Mouse (Mus musculus) liver, embryonic 13.5 days (tissue): ENCODE measurements around the gene Ablim2. TPM values are rescaled to one million over a fixed set of nuclear protein-coding genes. Genes with fewer than 3 reads are reported as not detected.

Source experiments
- ATAC-seq: fragments of 200-750 bp; cut with Nextera tagmentation; 2 replicates; pipeline ENCODE4 v1.8.0; 2017; ENCODE audit warnings: low read depth, mild to moderate bottlenecking, moderate number of reproducible peaks, moderate library complexity
- DNase-seq: peaks from one replicate; pipeline ENCODE4 v3.0.0; 2022
- H3K27ac ChIP-seq: fragments of 300-500 bp; sonication (generic); 2 replicates; pipeline ENCODE4 v1.5.1; 2015; ENCODE audit warnings: moderate library complexity, mild to moderate bottlenecking, inconsistent platforms
- H3K27me3 ChIP-seq: fragments of 300-500 bp; sonication (generic); 2 replicates; pipeline ENCODE4 v1.6.1; 2015; ENCODE audit warnings: mild to moderate bottlenecking, inconsistent platforms
- H3K36me3 ChIP-seq: fragments of 300-500 bp; sonication (generic); 2 replicates; pipeline ENCODE4 v1.6.1; 2015; ENCODE audit warnings: mild to moderate bottlenecking, inconsistent platforms
- H3K4me1 ChIP-seq: fragments of 300-500 bp; sonication (generic); replicated peaks from 2 replicates; pipeline ENCODE4 v1.6.1; 2015; ENCODE audit warnings: inconsistent platforms
- H3K4me2 ChIP-seq: fragments of 300-500 bp; sonication (generic); 2 replicates; pipeline ENCODE4 v1.6.1; 2015; ENCODE audit warnings: inconsistent platforms, mild to moderate bottlenecking, moderate library complexity
- H3K4me3 ChIP-seq: fragments of 300-500 bp; sonication (generic); replicated peaks from 2 replicates; pipeline ENCODE4 v1.5.1; 2015; ENCODE audit warnings: mild to moderate bottlenecking, inconsistent platforms
- H3K9ac ChIP-seq: fragments of 300-500 bp; sonication (generic); 2 replicates; pipeline ENCODE4 v1.6.1; 2015; ENCODE audit warnings: mild to moderate bottlenecking, inconsistent platforms
- H3K9me3 ChIP-seq: fragments of 300-500 bp; sonication (generic); replicated peaks from 2 replicates; pipeline ENCODE4 v1.6.1; 2016; ENCODE audit warnings: inconsistent platforms
- WGBS: fragments of 180-500 bp; shearing (Covaris S2); methylation state at CpG from one replicate; pipeline ENCODE4 v1.1.7; 2015; ENCODE audit not compliant: insufficient replicate concordance; 5-methylcytosine and 5-hydroxymethylcytosine counted together
- polyA plus RNA-seq: library from polyadenylated mRNA; unstranded; fragments of >200 nt; fragmentation: Nextera tagmentation; extraction: Ambion mirVana; gene quantifications from 2 replicates; pipeline ENCODE4 v1.2.1, GENCODE M21; 2015

Gene Ablim2
- polyA plus RNA-seq, 1 experiment from 2014 or later, result 0.18 TPM

DNA sequence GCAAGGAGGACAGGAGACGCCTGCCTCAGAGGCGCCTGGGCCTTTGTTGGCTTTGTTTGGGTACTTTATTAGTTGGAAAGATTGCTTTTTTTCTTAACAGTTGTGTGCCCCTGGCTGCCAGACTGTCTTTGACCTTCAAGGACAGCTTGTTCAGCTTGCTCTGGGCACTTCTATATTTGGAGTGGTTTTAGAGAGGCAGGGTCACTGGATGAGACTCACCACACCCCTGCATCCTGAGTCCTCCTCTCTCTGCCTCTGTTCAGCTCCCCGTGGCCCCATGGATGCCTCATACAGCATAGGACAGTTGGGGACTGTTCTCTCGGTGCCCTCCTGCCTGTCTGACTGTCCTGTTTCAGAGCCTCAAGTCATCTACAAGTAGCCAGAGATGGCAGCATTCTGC is 37.3 kb downstream of the Ablim2 start:
- ATAC-seq (no peak), DNase-seq (no peak)
- Histone ChIP-seq H3K9me3 (no peaks in the 10 kb centered on the region), H3K4me3 (no peak overlapping the region), H3K4me1 (peaks cover 14% of the 10 kb centered on the region), H3K4me2 (no peak overlapping the region), H3K9ac (no peak overlapping the region), H3K36me3 (no peaks in the 10 kb centered on the region), H3K27me3 (no peaks in the 10 kb centered on the region), H3K27ac (no peak overlapping the region)
- 57% methylated on average over 4 of the region's 4 CpGs for WGBS

DNA sequence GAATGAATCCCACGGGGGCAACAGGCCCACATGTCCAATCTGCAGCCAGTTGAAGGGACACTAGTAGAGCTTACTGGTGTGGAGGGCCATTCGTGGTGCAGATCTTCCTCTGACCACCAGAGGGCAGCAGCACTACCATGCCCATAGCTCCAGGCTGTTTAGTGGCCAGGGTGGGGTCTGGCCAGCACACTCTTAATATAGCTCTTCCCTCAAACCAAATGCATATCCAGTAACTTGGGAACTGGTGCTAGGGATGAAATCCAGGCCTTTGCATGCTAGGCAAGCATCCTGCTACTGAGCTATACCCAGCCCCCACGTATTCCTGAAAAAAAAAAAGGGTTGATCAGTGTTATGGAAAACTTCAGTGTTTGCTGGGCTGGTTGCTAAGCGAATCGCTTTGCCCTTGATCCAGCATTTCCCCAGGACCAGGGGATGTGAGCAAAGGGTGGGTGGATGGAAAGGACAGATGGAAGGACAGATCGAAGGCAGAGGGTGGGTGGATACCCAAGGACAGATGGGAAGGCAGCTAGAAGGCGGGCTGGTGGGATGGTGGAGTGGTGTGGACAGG is 37.9 kb downstream of the Ablim2 start:
- no peaks in the 10 kb centered on the region for H3K9me3 ChIP-seq
- DNase-seq (peak; percentile 12), ATAC-seq (no peak)
- H3K4me1 ChIP-seq, result peaks cover 7% of the 10 kb centered on the region
- no peak overlapping the region for H3K27ac ChIP-seq
- H3K36me3 ChIP-seq, result no peaks in the 10 kb centered on the region
- no peaks in the 10 kb centered on the region for H3K27me3 ChIP-seq
- WGBS, result 47% methylated on average over 7 of the region's 7 CpGs
- H3K9ac ChIP-seq, result no peak overlapping the region
- no peak overlapping the region for H3K4me2 ChIP-seq
- no peak overlapping the region for H3K4me3 ChIP-seq

DNA sequence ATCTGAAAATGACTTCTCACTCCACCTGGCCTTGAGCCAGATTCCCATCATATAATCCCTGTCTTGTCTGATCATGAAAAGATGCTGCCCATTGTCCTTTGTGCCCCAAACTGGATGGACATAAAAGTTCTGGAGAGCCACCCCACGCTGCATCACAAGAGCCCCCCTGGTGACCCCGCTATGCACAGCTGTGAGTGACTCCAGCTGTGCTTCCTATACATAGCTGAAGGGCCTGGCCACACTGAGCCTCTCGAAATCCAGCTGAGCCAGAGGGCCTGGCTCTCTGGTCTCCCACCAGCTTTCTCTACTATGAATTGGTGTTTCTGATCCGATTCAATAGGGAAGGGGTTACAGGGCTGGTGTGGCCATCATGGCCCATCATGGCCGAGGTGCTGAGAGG is 38.5 kb downstream of the Ablim2 start:
- H3K4me2 ChIP-seq, result no peak overlapping the region
- peaks cover 2% of the 10 kb centered on the region; the same call in 1 of the 2 replicates for H3K4me1 ChIP-seq
- H3K9me3 ChIP-seq, result no peaks in the 10 kb centered on the region
- H3K36me3 ChIP-seq, result no peaks in the 10 kb centered on the region
- DNase-seq (no peak), ATAC-seq (no peak)
- H3K27ac ChIP-seq, result no peak overlapping the region
- no peak overlapping the region for H3K9ac ChIP-seq
- H3K4me3 ChIP-seq, result no peak overlapping the region
- 47% methylated on average over 5 of the region's 5 CpGs for WGBS
- H3K27me3 ChIP-seq, result no peaks in the 10 kb centered on the region

DNA sequence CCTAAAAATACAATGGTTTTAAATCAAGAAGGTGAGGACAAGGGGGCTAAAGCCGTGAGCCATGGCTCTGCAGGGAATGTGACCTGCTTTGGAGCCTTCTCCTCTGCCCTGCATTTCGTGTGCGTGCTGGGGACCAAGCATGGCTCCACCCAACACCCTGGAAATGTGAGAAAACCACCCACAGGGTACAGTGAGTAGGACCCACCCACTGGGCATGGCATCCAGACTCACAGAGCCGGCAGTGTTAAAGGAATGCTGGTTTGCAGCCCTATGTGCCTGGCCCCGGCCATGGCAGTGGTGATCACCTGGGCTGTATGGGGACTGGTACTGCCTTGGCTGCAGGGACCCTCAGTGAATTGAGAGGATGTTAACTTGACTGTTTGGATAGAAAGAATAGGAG is 41.4 kb downstream of the Ablim2 start:
- Histone ChIP-seq H3K27me3 (no peaks in the 10 kb centered on the region), H3K4me2 (no peak overlapping the region), H3K4me1 (no peaks in the 10 kb centered on the region), H3K4me3 (no peak overlapping the region), H3K36me3 (no peaks in the 10 kb centered on the region), H3K27ac (no peak overlapping the region), H3K9me3 (no peaks in the 10 kb centered on the region), H3K9ac (no peak overlapping the region)
- DNase-seq, result no peak
- no peak for ATAC-seq
- 27% methylated on average over 5 of the region's 5 CpGs for WGBS

DNA sequence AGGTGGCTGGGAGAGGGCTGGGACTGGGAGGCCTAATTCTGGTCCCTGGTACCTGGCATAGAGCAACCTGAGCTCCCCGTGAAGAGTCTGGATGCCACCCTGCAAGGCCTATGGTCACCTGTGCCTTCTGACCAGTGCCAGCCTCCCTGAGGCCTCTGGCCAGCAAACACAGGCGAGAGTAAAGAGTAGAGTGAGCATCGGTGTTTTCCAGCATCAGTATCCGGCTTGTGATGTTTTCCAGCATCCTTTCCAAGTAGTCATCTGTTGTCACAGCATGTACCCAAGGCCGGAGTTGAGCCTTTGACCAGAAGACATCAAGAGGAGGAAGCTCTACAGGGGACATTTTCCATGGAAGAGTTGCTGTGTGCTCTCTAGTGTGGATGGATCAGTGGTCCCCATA is 45.7 kb downstream of the Ablim2 start:
- Histone ChIP-seq H3K4me3 (no peak overlapping the region), H3K9me3 (no peaks in the 10 kb centered on the region), H3K4me1 (no peaks in the 10 kb centered on the region), H3K9ac (no peak overlapping the region), H3K36me3 (no peaks in the 10 kb centered on the region), H3K27ac (no peak overlapping the region), H3K27me3 (no peaks in the 10 kb centered on the region), H3K4me2 (no peak overlapping the region)
- no peak for DNase-seq
- WGBS, result 61% methylated on average over 5 of the region's 5 CpGs
- no peak for ATAC-seq

DNA sequence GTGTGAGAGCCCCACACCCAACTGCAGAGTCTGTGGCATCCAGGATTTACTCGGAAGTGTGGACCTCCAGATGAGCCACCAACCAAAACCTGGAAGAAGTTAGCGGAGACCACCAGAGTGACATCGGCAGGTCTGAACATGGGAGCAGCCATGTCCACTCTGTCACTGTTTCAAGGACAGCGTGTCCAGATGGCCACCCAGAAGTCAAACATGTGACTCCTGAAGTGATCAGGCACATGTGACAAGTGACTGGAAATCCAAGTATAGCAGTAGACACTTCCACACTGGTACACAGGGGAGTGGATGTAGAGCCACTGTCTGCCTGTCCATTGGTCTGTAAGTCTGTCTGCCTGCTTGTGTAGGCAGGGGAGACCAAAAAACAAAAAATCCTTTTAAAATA is 47.0 kb downstream of the Ablim2 start:
- Histone ChIP-seq H3K27me3 (no peaks in the 10 kb centered on the region), H3K9me3 (no peaks in the 10 kb centered on the region), H3K4me3 (no peak overlapping the region), H3K9ac (no peak overlapping the region), H3K36me3 (no peaks in the 10 kb centered on the region), H3K4me2 (no peak overlapping the region), H3K4me1 (no peaks in the 10 kb centered on the region), H3K27ac (no peak overlapping the region)
- 81% methylated on average over 4 of the region's 4 CpGs for WGBS
- ATAC-seq (no peak), DNase-seq (no peak)

DNA sequence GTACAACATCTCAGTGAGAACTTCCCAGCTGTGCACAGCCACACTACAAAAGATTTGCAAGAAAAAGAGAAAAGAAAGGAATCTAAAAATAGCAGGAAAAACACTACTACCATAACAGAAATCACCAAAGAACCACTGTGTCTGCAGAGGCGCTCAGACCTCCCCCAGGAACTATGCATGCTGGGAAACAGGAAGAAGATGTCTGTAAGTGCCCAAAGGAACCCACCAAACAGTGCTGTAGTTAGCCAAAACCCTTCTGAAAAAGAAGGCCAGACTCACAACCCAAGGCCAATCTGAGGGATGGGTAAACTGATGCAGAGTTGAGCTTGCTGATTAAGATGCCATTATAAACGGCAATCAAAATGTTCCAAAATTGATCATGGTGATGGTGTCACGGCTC is 47.5 kb downstream of the Ablim2 start:
- no peak for DNase-seq
- ATAC-seq, result no peak
- Histone ChIP-seq H3K9me3 (no peaks in the 10 kb centered on the region), H3K4me3 (no peak overlapping the region), H3K27ac (no peak overlapping the region), H3K36me3 (no peaks in the 10 kb centered on the region), H3K9ac (no peak overlapping the region), H3K4me1 (no peaks in the 10 kb centered on the region), H3K27me3 (no peaks in the 10 kb centered on the region), H3K4me2 (no peak overlapping the region)
- 64% methylated on average over 3 of the region's 3 CpGs for WGBS

DNA sequence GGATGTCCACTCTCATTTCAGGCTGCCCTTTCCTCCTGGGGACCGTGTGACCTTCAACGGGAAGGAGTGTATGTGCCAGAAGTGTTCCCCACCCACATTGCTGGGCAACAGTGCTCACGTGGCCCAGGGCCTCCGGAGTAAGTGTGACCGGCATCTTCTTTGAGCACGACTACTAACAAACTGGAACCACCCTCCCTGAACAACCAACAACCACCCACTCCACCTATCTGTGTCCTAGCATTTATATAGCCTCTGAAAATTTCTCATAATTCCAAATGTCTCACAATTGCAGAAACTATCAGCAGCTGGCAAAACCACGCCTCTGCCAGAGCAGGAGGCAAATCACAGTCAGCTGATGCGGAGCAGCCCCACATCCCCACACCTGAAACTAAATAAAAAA is 49.3 kb downstream of the Ablim2 start:
- Histone ChIP-seq H3K4me1 (no peaks in the 10 kb centered on the region), H3K4me2 (no peak overlapping the region), H3K4me3 (no peak overlapping the region), H3K36me3 (no peaks in the 10 kb centered on the region), H3K27me3 (0 out of 2 replicates have a peak, but pooled peaks cover 2% of the 10 kb centered on the region), H3K9ac (no peak overlapping the region), H3K9me3 (no peaks in the 10 kb centered on the region), H3K27ac (no peak overlapping the region)
- ATAC-seq (no peak), DNase-seq (no peak)
- 69% methylated on average over 8 of the region's 8 CpGs for WGBS

DNA sequence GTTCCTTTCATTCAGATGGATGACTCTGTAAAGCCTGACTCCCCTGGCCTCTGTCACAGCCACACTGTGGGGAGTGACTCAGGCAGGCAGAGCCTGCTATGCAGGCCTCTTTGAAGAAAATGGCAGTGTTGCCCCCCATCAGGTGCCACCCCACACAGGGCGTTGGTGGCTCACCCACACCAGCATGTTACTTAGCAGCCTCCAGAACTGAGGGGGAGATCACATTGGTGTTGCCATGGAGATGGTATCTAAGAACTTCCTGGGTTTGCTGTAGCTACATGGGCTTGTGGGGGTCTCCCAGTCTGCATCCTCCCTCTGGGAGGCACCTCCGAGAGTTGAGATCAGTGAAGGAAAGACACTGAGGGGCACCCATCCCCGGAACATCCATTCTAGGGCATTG is 52.8 kb downstream of the Ablim2 start:
- H3K4me3 ChIP-seq, result no peak overlapping the region
- H3K9me3 ChIP-seq, result no peaks in the 10 kb centered on the region
- no peaks in the 10 kb centered on the region for H3K4me1 ChIP-seq
- H3K9ac ChIP-seq, result no peak overlapping the region
- no peak overlapping the region for H3K27ac ChIP-seq
- DNase-seq (no peak), ATAC-seq (no peak)
- H3K36me3 ChIP-seq, result no peaks in the 10 kb centered on the region
- WGBS, result 37% methylated on average over 3 of the region's 3 CpGs
- 0 out of 2 replicates have a peak, but pooled peaks cover 4% of the 10 kb centered on the region for H3K27me3 ChIP-seq
- no peak overlapping the region for H3K4me2 ChIP-seq

DNA sequence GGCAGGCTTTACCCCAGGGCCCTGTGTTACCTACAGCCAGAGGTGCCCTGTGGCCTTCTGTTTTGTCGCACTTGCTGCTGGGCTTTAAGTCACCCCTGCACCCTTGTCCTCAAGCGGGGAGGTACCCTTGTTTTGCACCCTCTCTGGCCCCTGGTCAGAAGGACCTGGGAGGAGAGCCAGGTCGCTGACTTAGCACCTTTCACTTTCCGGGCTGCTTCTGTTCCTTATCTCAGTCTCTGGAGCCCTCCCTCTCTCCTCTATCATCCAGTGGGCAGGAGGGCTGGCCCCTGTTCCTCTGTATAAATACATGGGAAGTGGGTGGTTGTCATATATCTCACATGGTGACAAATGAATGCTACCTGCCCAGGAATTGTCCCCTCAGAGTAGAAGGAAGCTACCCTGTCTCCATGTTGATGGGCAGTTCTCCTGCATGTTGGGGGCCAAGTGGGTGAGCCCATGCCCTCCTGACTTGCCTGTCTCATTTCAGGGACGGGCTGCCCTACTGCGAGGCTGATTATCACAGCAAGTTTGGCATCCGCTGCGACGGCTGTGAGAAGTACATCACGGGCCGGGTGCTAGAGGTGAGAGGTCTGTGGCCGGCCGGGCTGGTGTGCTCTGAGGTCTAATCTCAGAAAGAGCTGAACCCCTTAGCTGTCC is 54.1 kb downstream of the Ablim2 start:
- no peaks in the 10 kb centered on the region for H3K36me3 ChIP-seq
- H3K4me2 ChIP-seq, result no peak overlapping the region
- H3K27ac ChIP-seq, result no peak overlapping the region
- ATAC-seq, result no peak
- 0 out of 2 replicates have a peak, but pooled peaks cover 4% of the 10 kb centered on the region for H3K27me3 ChIP-seq
- no peaks in the 10 kb centered on the region for H3K4me1 ChIP-seq
- DNase-seq, result no peak
- 61% methylated on average over 13 of the region's 13 CpGs for WGBS
- H3K9ac ChIP-seq, result no peak overlapping the region
- no peak overlapping the region for H3K4me3 ChIP-seq
- H3K9me3 ChIP-seq, result no peaks in the 10 kb centered on the region

DNA sequence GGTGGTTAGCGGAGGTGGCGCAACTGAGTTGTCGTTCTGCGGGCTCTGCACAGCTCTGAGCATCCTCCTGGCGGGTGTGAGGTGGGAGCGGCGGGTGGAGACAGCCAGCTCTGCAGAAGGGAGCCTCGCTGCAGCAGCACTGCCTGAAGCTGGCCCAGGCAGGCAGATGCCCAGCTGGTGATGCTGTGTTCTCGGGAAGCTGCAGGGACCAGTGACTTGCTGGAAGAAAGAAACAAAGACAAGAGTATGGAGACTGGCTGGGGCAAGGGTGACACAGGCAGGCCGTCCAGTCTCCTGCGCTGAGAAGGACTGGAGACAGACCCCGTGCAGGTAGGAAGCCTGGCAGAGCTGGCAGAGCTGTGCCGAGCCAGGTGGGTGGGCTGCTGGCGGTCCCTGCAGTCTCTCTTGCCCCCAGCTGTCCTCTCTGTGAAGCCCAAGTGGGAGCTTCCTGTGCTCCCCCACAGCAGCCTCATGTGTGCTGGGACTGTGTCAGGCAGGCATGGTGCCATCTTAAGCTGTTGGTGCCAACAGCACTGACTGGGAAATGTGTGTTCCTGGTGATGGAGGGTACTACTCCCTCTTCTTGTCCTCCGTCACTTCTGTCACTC is 56.8 kb downstream of the Ablim2 start:
- Histone ChIP-seq H3K9me3 (no peaks in the 10 kb centered on the region), H3K27ac (no peak overlapping the region), H3K9ac (no peak overlapping the region), H3K36me3 (no peaks in the 10 kb centered on the region), H3K4me1 (no peaks in the 10 kb centered on the region), H3K27me3 (0 out of 2 replicates have a peak, but pooled peaks cover 4% of the 10 kb centered on the region), H3K4me2 (no peak overlapping the region), H3K4me3 (no peak overlapping the region)
- DNase-seq (no peak), ATAC-seq (no peak)
- WGBS, result 57% methylated on average over 15 of the region's 15 CpGs

DNA sequence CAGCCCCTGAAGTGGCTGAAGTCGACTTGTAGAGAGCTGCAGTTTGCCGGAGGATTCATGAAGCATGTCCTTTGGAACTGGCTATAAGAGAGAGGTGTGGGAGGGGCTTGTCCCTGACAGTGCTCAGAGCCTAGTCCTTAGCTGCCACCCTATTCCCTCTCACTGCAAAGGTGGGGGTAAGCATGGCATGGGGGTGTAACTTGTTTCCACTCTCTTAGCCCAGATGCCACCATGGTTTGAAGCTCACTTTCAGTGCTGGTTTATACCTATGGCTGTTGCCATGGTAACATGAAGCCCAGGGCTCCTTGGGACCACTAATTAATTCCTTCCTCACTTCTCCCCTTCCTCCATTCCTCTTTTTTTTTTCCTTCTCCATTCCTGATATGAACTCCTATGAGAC is 57.4 kb downstream of the Ablim2 start:
- no peaks in the 10 kb centered on the region for H3K4me1 ChIP-seq
- H3K9ac ChIP-seq, result no peak overlapping the region
- H3K36me3 ChIP-seq, result no peaks in the 10 kb centered on the region
- ATAC-seq (no peak), DNase-seq (no peak)
- no peak overlapping the region for H3K4me3 ChIP-seq
- H3K4me2 ChIP-seq, result no peak overlapping the region
- H3K9me3 ChIP-seq, result no peaks in the 10 kb centered on the region
- 50% methylated on average over 2 of the region's 2 CpGs for WGBS
- no peak overlapping the region for H3K27ac ChIP-seq
- 0 out of 2 replicates have a peak, but pooled peaks cover 4% of the 10 kb centered on the region for H3K27me3 ChIP-seq
